In genomic region chr7:36711766-36712165, GRCm38 (mm10) we compare ENCODE assay signal across 10 mouse cellular contexts. TPM values are rescaled to one million over a fixed set of nuclear protein-coding genes. Genes with fewer than 3 reads are reported as not detected.
DNase-seq lines count a peak whose midpoint lies in the region; ATAC-seq and TF ChIP-seq lines count a peak whose summit lies in the region.
"Had no signal": no experiment of that assay in that cellular context is flagged by ENCODE, and none has a peak within 500 bp of the region (broad histone marks: within the 10 kb centered on the region; RNA-seq: fewer than 3 reads in every experiment).

No protein-coding gene starts in this region.

- no peaks in the 10 kb centered on the region for H3K9me3 ChIP-seq in stomach, postnatal 0 days (ENCODE audit: control insufficient read depth, low read length)
- H3K9me3 ChIP-seq: midbrain, embryonic 12.5 days had no signal

- H3K27ac ChIP-seq in layer of hippocampus, adult 2 months: no peak overlapping the region
- no peak overlapping the region for H3K27ac ChIP-seq in stomach, postnatal 0 days (replicated peaks)
- H3K27ac ChIP-seq: midbrain, embryonic 12.5 days had no signal

- TF ChIP-seq EP300 in stomach, postnatal 0 days (optimal IDR thresholded peaks at IDR 0.05): no peak

- no peaks in the 10 kb centered on the region for H3K27me3 ChIP-seq in stomach, postnatal 0 days (ENCODE audit: control insufficient read depth, insufficient read depth, low read length)

- H3K9ac ChIP-seq in stomach, postnatal 0 days (ENCODE audit: low read length): no peak overlapping the region
- H3K9ac ChIP-seq: midbrain, embryonic 12.5 days had no signal

- 75% methylated on average over 2 of the region's 2 CpGs for WGBS in stomach, postnatal 0 days

- no peak for ATAC-seq in stomach, postnatal 0 days (ENCODE audit: low FRiP score, low TSS enrichment)

- H3K4me3 ChIP-seq in layer of hippocampus, adult 2 months: no peak overlapping the region
- H3K4me3 ChIP-seq in stomach, postnatal 0 days (ENCODE audit: low read depth, low read length): no peak overlapping the region
- H3K4me3 ChIP-seq: midbrain, embryonic 12.5 days had no signal

- TF ChIP-seq CTCF in layer of hippocampus, adult 2 months (conservative IDR thresholded peaks at IDR 0.05): peak; percentile 65
- peak; percentile 49 for TF ChIP-seq CTCF in stomach, postnatal 0 days (IDR thresholded peaks at IDR 0.05; ENCODE audit: low read depth)

- no peaks in the 10 kb centered on the region for H3K36me3 ChIP-seq in stomach, postnatal 0 days (ENCODE audit: control insufficient read depth, insufficient read depth, low read length)
- H3K36me3 ChIP-seq: midbrain, embryonic 12.5 days had no signal

- no peaks in the 10 kb centered on the region for H3K4me1 ChIP-seq in stomach, postnatal 0 days (replicated peaks; ENCODE audit: control insufficient read depth, insufficient read depth)

- DNase-seq in gastrocnemius, postnatal 10 days: peak; percentile 65
- DNase-seq in gastrocnemius, postnatal 25 days: no peak
- DNase-seq in layer of hippocampus, adult 2 months (ENCODE audit: low spot score in 2 of 2): no peak
- DNase-seq in layer of hippocampus, postnatal 14 days (ENCODE audit: low spot score in 2 of 2): no peak
- DNase-seq in testis, postnatal 10 days (ENCODE audit: low spot score): peak; percentile 83
- no peak for DNase-seq in testis, postnatal 14 days (ENCODE audit: low spot score)
- no peak for DNase-seq in stomach, postnatal 0 days (ENCODE audit: low spot score)
- no peak for DNase-seq in MN1 (ENCODE audit: low spot score)

- no peak overlapping the region for H3K4me2 ChIP-seq in stomach, postnatal 0 days (replicated peaks; ENCODE audit: low read depth)
- H3K4me2 ChIP-seq: midbrain, embryonic 12.5 days had no signal

RNA-seq across cellular contexts. Expression of gene Tshz3, which starts 13.8 kb away (rescaled TPM):
- total RNA-seq in gastrocnemius, postnatal 10 days (2021): 10 to 100 TPM in 1 of 2 experiments, 1 to 10 TPM in 1; 7.8 to 11.0 TPM
- 1 to 10 TPM; 2.7 to 3.4 TPM for total RNA-seq in gastrocnemius, postnatal 25 days (2021)
- total RNA-seq in layer of hippocampus, adult 2 months (2021): 10 to 100 TPM; 13.2 to 13.4 TPM
- total RNA-seq in layer of hippocampus, postnatal 14 days (2021): 10 to 100 TPM in 1 of 2 experiments, 1 to 10 TPM in 1; 6.5 to 11.8 TPM
- 4.3 and 4.4 TPM in 2 replicates for polyA plus RNA-seq in stomach, postnatal 0 days (2015; fragmentation: Nextera tagmentation; extraction: Ambion mirVana)
- total RNA-seq: MEL had no signal

Comparison
In these comparisons a context has a peak if more than half of its experiments do, and no peak if none do; other contexts are left out.
1. DNase-seq: peak in gastrocnemius, postnatal 10 days (single experiment) and testis, postnatal 10 days (single experiment); none in gastrocnemius, postnatal 25 days (single experiment), layer of hippocampus, adult 2 months (0 of 2), layer of hippocampus, postnatal 14 days (0 of 2), testis, postnatal 14 days (single experiment), stomach, postnatal 0 days (single experiment) and MN1 (single experiment).